Mouse (Mus musculus): ENCODE measurements around the gene Frzb. TPM values are rescaled to one million over a fixed set of nuclear protein-coding genes. Genes with fewer than 3 reads are reported as not detected.
A peak's percentile ranks its signal among the peaks of the same experiment; 100 is the strongest.
"Not testable (repeated sequence)": the region's sequence is repeated elsewhere in the genome, so short reads cannot be mapped to it uniquely, and the experiment has no call there.

The Frzb gene
- polyA plus RNA-seq (2015; fragmentation: Nextera tagmentation; extraction: Ambion mirVana) = 1.3 and 1.9 TPM in 2 replicates

- ATAC-seq (ENCODE audit: borderline replicate concordance, extremely low read depth, low FRiP score, low TSS enrichment) = peak; percentile 70; the same call in 1 of the 2 replicates
- no peaks in the 10 kb centered on the region for H3K9me3 ChIP-seq
- no peaks in the 10 kb centered on the region for H3K36me3 ChIP-seq
- H3K27ac ChIP-seq = peak within 1 kb of the TSS; percentile 20; the same call in 1 of the 2 replicates
- peak within 1 kb of the TSS; percentile 99 for H3K4me2 ChIP-seq
- H3K27me3 ChIP-seq = peaks cover 27% of the 10 kb centered on the region
- peak within 1 kb of the TSS; percentile 58 for H3K4me3 ChIP-seq
- H3K4me1 ChIP-seq = peaks cover 12% of the 10 kb centered on the region
- peak within 1 kb of the TSS; percentile 41 for H3K9ac ChIP-seq
- under 1% methylated on average over 33 of the region's 33 CpGs for WGBS
These were observed at the start of gene Frzb for GRCm38 (mm10) chr2:80447291-80447791. Gene Frzb, minus strand, starts transcription at chr2:80447625.

GRCm38 (mm10) chr2:80495304-80495703, 47.9 kb upstream of the Frzb start:
- ATAC-seq (ENCODE audit: borderline replicate concordance, extremely low read depth, low FRiP score, low TSS enrichment); H3K27ac ChIP-seq; H3K9me3 ChIP-seq; H3K27me3 ChIP-seq; H3K4me3 ChIP-seq; H3K9ac ChIP-seq; H3K36me3 ChIP-seq; H3K4me2 ChIP-seq; H3K4me1 ChIP-seq: not testable (repeated sequence)
- 60% methylated on average over 7 of the region's 7 CpGs for WGBS

- 57% methylated on average over 5 of the region's 5 CpGs for WGBS
- H3K36me3 ChIP-seq = no peaks in the 10 kb centered on the region
- no peak for ATAC-seq (ENCODE audit: borderline replicate concordance, extremely low read depth, low FRiP score, low TSS enrichment)
- H3K4me1 ChIP-seq = no peaks in the 10 kb centered on the region
- H3K4me3 ChIP-seq = no peak overlapping the region
- H3K9ac ChIP-seq = no peak overlapping the region
- H3K4me2 ChIP-seq = no peak overlapping the region
- no peak overlapping the region for H3K27ac ChIP-seq
- H3K27me3 ChIP-seq = no peaks in the 10 kb centered on the region
- no peaks in the 10 kb centered on the region for H3K9me3 ChIP-seq
These were observed 39.4 kb upstream of the Frzb start for GRCm38 (mm10) chr2:80486851-80487250.

DNA sequence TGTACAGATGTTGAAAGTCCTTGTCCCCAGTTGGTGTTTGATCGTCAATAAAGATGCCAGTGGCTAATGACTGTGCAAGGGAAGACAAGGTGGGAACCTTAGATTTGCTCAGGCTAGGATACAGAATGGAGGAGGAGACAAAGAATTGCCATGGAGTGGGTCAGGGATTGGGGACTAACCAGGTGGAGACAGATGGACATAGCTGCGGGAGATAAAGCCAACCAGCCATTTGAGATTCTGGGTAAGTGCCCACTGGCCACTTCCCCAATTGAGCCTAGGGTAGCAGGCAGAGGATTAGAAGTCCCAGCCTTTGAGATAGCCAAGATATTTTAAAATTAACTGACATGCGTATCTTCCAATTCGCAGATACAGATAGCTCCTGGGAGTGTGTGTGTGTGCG, 37.5 kb upstream of the Frzb start:
- WGBS = 87% methylated on average over 5 of the region's 5 CpGs
- Histone ChIP-seq H3K4me2 (no peak overlapping the region), H3K9ac (no peak overlapping the region), H3K9me3 (no peaks in the 10 kb centered on the region), H3K27me3 (no peaks in the 10 kb centered on the region), H3K27ac (no peak overlapping the region), H3K36me3 (no peaks in the 10 kb centered on the region), H3K4me3 (no peak overlapping the region), H3K4me1 (no peaks in the 10 kb centered on the region)
- ATAC-seq (ENCODE audit: borderline replicate concordance, extremely low read depth, low FRiP score, low TSS enrichment) = no peak

GRCm38 (mm10) chr2:80475831-80476230, 28.4 kb upstream of the Frzb start:
- Histone ChIP-seq H3K4me3 (no peak overlapping the region), H3K9me3 (no peaks in the 10 kb centered on the region), H3K27me3 (no peaks in the 10 kb centered on the region), H3K27ac (no peak overlapping the region), H3K9ac (no peak overlapping the region), H3K4me1 (no peaks in the 10 kb centered on the region), H3K36me3 (no peaks in the 10 kb centered on the region), H3K4me2 (no peak overlapping the region)
- WGBS = 54% methylated on average over 1 of the region's 1 CpGs
- ATAC-seq (ENCODE audit: borderline replicate concordance, extremely low read depth, low FRiP score, low TSS enrichment) = no peak

GRCm38 (mm10) chr2:80474247-80474796, 26.9 kb upstream of the Frzb start:
- Histone ChIP-seq H3K4me3 (no peak overlapping the region), H3K4me1 (no peaks in the 10 kb centered on the region), H3K27ac (no peak overlapping the region), H3K9ac (no peak overlapping the region), H3K36me3 (no peaks in the 10 kb centered on the region), H3K9me3 (no peaks in the 10 kb centered on the region), H3K4me2 (no peak overlapping the region), H3K27me3 (no peaks in the 10 kb centered on the region)
- no peak for ATAC-seq (ENCODE audit: borderline replicate concordance, extremely low read depth, low FRiP score, low TSS enrichment)
- whole genome bisulfite sequencing = 43% methylated on average over 5 of the region's 5 CpGs

- H3K27me3 ChIP-seq = no peaks in the 10 kb centered on the region
- H3K9me3 ChIP-seq = no peaks in the 10 kb centered on the region
- no peak overlapping the region for H3K27ac ChIP-seq
- no peak overlapping the region for H3K4me2 ChIP-seq
- H3K4me1 ChIP-seq = no peaks in the 10 kb centered on the region
- ATAC-seq (ENCODE audit: borderline replicate concordance, extremely low read depth, low FRiP score, low TSS enrichment) = no peak
- H3K36me3 ChIP-seq = no peaks in the 10 kb centered on the region
- H3K9ac ChIP-seq = no peak overlapping the region
- H3K4me3 ChIP-seq = no peak overlapping the region
- WGBS = 51% methylated on average over 16 of the region's 16 CpGs
These were observed 18.8 kb upstream of the Frzb start for GRCm38 (mm10) chr2:80465991-80466821.

DNA sequence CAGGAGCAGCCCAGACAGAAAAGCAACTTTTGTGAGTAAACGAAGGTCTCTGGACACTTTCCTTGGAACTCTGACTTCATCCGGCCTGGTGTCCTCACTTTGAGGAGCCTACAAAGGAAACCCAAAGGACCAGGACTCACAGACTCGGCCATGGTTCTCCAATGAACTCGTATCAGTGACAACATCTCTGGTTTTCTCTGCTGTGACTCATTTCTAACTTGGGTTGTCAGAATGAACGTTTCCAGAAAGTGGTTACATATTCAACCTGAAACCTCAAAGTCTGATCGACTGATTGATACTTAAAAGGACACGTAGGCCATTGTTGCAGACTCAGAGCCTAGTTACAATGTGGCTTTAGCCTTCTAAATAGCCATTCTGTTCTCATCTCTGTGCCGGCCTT, 14.4 kb upstream of the Frzb start:
- no peak overlapping the region for H3K4me3 ChIP-seq
- WGBS = 75% methylated on average over 8 of the region's 8 CpGs
- H3K9me3 ChIP-seq = no peaks in the 10 kb centered on the region
- no peak overlapping the region for H3K9ac ChIP-seq
- no peak for ATAC-seq (ENCODE audit: borderline replicate concordance, extremely low read depth, low FRiP score, low TSS enrichment)
- H3K27me3 ChIP-seq = no peaks in the 10 kb centered on the region; the same call in 1 of the 2 replicates
- H3K27ac ChIP-seq = no peak overlapping the region
- no peaks in the 10 kb centered on the region for H3K36me3 ChIP-seq
- H3K4me1 ChIP-seq = no peaks in the 10 kb centered on the region
- no peak overlapping the region for H3K4me2 ChIP-seq

DNA sequence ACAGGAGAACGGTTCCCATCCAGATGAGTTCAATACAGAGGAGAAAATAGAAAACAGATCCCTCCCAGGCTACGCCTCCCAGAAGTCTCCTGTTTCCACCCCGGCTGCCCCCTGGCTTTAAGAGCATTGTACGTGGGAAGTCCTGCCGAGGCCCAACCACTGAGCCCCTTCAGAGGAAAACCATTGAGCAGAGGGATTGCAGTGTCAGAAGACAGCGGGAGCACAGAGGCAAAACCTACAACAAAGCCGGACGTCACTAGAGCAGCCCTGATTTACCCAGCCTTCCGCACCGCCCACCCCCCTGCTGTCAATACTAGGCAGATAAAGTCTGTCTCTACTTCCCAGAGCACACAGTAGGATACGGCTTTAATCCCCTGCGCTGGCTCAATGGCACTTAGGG, 806 bp upstream of the Frzb start:
- ATAC-seq (ENCODE audit: borderline replicate concordance, extremely low read depth, low FRiP score, low TSS enrichment) = peak; percentile 24; the same call in 1 of the 2 replicates
- Histone ChIP-seq H3K4me3 (peak overlapping the region; percentile 58), H3K9ac (peak overlapping the region; percentile 17; the same call in 1 of the 2 replicates), H3K27ac (peak overlapping the region; percentile 20; the same call in 1 of the 2 replicates), H3K4me2 (peak overlapping the region; percentile 99), H3K4me1 (peaks cover 12% of the 10 kb centered on the region), H3K27me3 (peaks cover 27% of the 10 kb centered on the region), H3K9me3 (no peaks in the 10 kb centered on the region), H3K36me3 (no peaks in the 10 kb centered on the region)
- WGBS = under 1% methylated on average over 12 of the region's 12 CpGs

- Histone ChIP-seq H3K4me1 (peaks cover 12% of the 10 kb centered on the region), H3K27ac (no peak overlapping the region), H3K9me3 (no peaks in the 10 kb centered on the region), H3K4me3 (peak overlapping the region; percentile 58), H3K27me3 (peaks cover 27% of the 10 kb centered on the region), H3K9ac (peak overlapping the region; percentile 7), H3K4me2 (peak overlapping the region; percentile 99), H3K36me3 (no peaks in the 10 kb centered on the region)
- WGBS = under 1% methylated on average over 54 of the region's 54 CpGs
- ATAC-seq (ENCODE audit: borderline replicate concordance, extremely low read depth, low FRiP score, low TSS enrichment) = peak; percentile 40; the same call in 1 of the 2 replicates
These were observed 895 bp downstream of the Frzb start for GRCm38 (mm10) chr2:80446308-80447151.

GRCm38 (mm10) chr2:80445926-80446307, 1.5 kb downstream of the Frzb start:
- H3K4me1 ChIP-seq = peaks cover 12% of the 10 kb centered on the region
- H3K27me3 ChIP-seq = peaks cover 27% of the 10 kb centered on the region
- H3K9me3 ChIP-seq = no peaks in the 10 kb centered on the region
- no peak overlapping the region for H3K9ac ChIP-seq
- 14% methylated on average over 10 of the region's 10 CpGs for WGBS
- peak overlapping the region; percentile 58 for H3K4me3 ChIP-seq
- ATAC-seq (ENCODE audit: borderline replicate concordance, extremely low read depth, low FRiP score, low TSS enrichment) = no peak
- no peaks in the 10 kb centered on the region for H3K36me3 ChIP-seq
- H3K27ac ChIP-seq = no peak overlapping the region
- H3K4me2 ChIP-seq = peak overlapping the region; percentile 99

All from lung, embryonic 15.5 days (tissue).